Mouse (Mus musculus) splenic B cell, adult 2 months (primary cell): Measurements from ENCODE around the gene Myog.

ENCODE experiments used
- DNase-seq: peaks from one replicate; pipeline ENCODE4 v3.0.0-alpha.2; 2011; ENCODE audit warnings: low read depth, low spot score
- H3K27me3 ChIP-seq: 2 replicates; pipeline ENCODE4 v1.6.1; 2012; ENCODE audit warnings: mild to moderate bottlenecking, low read length, moderate library complexity, mixed read lengths; ENCODE audit not compliant: control insufficient read depth, poor library complexity, insufficient read depth, severe bottlenecking
- H3K36me3 ChIP-seq: 2 replicates; pipeline ENCODE4 v1.6.1; 2012; ENCODE audit warnings: mild to moderate bottlenecking, low read length, moderate library complexity, mixed read lengths; ENCODE audit not compliant: control insufficient read depth, poor library complexity, insufficient read depth, severe bottlenecking

The Myog gene

GRCm38 (mm10) chr1:134326841-134327346 is 37.1 kb downstream of the Myog start:
- Histone ChIP-seq H3K27me3 (no peaks in the 10 kb centered on the region), H3K36me3 (no peaks in the 10 kb centered on the region)
- DNase-seq = no peak

GRCm38 (mm10) chr1:134331879-134332635 is 42.3 kb downstream of the Myog start:
- Histone ChIP-seq H3K36me3 (no peaks in the 10 kb centered on the region), H3K27me3 (no peaks in the 10 kb centered on the region)
- peak; percentile 81 for DNase-seq

- Histone ChIP-seq H3K27me3 (no peaks in the 10 kb centered on the region), H3K36me3 (no peaks in the 10 kb centered on the region)
- DNase-seq = peak; percentile 27
Observed at GRCm38 (mm10) chr1:134332770-134333271, 43.0 kb downstream of the Myog start, which contains the start of gene Ppfia4. Gene Ppfia4 (minus strand): TSS chr1:134332928.

- H3K27me3 ChIP-seq = no peaks in the 10 kb centered on the region
- no peak for DNase-seq
- H3K36me3 ChIP-seq = no peaks in the 10 kb centered on the region
Observed at GRCm38 (mm10) chr1:134333371-134334110, 43.8 kb downstream of the Myog start.

GRCm38 (mm10) chr1:134334111-134334827 is 44.5 kb downstream of the Myog start:
- H3K36me3 ChIP-seq = no peaks in the 10 kb centered on the region
- DNase-seq = no peak
- no peaks in the 10 kb centered on the region for H3K27me3 ChIP-seq

- no peaks in the 10 kb centered on the region for H3K36me3 ChIP-seq
- H3K27me3 ChIP-seq = no peaks in the 10 kb centered on the region
- DNase-seq = no peak
Observed at GRCm38 (mm10) chr1:134335211-134335923, 45.6 kb downstream of the Myog start.

GRCm38 (mm10) chr1:134335924-134336810 is 46.4 kb downstream of the Myog start:
- Histone ChIP-seq H3K27me3 (no peaks in the 10 kb centered on the region), H3K36me3 (no peaks in the 10 kb centered on the region)
- DNase-seq = no peak

GRCm38 (mm10) chr1:134336958-134337710 is 47.3 kb downstream of the Myog start:
- Histone ChIP-seq H3K36me3 (no peaks in the 10 kb centered on the region), H3K27me3 (no peaks in the 10 kb centered on the region)
- DNase-seq = no peak

GRCm38 (mm10) chr1:134339162-134339561 is 49.4 kb downstream of the Myog start:
- H3K27me3 ChIP-seq = no peaks in the 10 kb centered on the region
- DNase-seq = no peak
- no peaks in the 10 kb centered on the region for H3K36me3 ChIP-seq

GRCm38 (mm10) chr1:134339757-134340619 is 50.2 kb downstream of the Myog start:
- Histone ChIP-seq H3K27me3 (no peaks in the 10 kb centered on the region), H3K36me3 (no peaks in the 10 kb centered on the region)
- DNase-seq = no peak

GRCm38 (mm10) chr1:134341641-134342277 is 52.0 kb downstream of the Myog start:
- DNase-seq = no peak
- no peaks in the 10 kb centered on the region for H3K27me3 ChIP-seq
- H3K36me3 ChIP-seq = peaks cover 4% of the 10 kb centered on the region; the same call in 1 of the 2 replicates
